Mouse (Mus musculus): ENCODE data around the gene Gabarapl1. TPM values are rescaled to one million over a fixed set of nuclear protein-coding genes. Genes with fewer than 3 reads are reported as not detected.

The Gabarapl1 gene
- polyA plus RNA-seq, 1 experiment from 2014 or later = 47.1 TPM

GRCm38 (mm10) chr6:129516388-129516787 lies 16.6 kb upstream of the Gabarapl1 start:
- DNase-seq (ENCODE audit: low spot score) = no peak
- H3K4me1 ChIP-seq = no peaks in the 10 kb centered on the region
- 92% methylated on average over 10 of the region's 10 CpGs for WGBS
- no peak overlapping the region for H3K27ac ChIP-seq (replicated peaks)
- H3K9me3 ChIP-seq (replicated peaks) = no peaks in the 10 kb centered on the region
- no peaks in the 10 kb centered on the region for H3K36me3 ChIP-seq
- H3K27me3 ChIP-seq (ENCODE audit: low read depth, poor library complexity, severe bottlenecking) = no peaks in the 10 kb centered on the region
- no peak overlapping the region for H3K4me3 ChIP-seq

- DNase-seq (ENCODE audit: low spot score) = no peak
- no peaks in the 10 kb centered on the region for H3K36me3 ChIP-seq
- no peak overlapping the region for H3K4me3 ChIP-seq
- H3K4me1 ChIP-seq = peaks cover 8% of the 10 kb centered on the region
- H3K9me3 ChIP-seq (replicated peaks) = no peaks in the 10 kb centered on the region
- 48% methylated on average over 2 of the region's 2 CpGs for WGBS
- H3K27ac ChIP-seq (replicated peaks) = no peak overlapping the region
- no peaks in the 10 kb centered on the region for H3K27me3 ChIP-seq (ENCODE audit: low read depth, poor library complexity, severe bottlenecking)
Observed at GRCm38 (mm10) chr6:129517752-129518408, 15.1 kb upstream of the Gabarapl1 start.

GRCm38 (mm10) chr6:129526069-129526468 lies 6.9 kb upstream of the Gabarapl1 start:
- Histone ChIP-seq H3K36me3 (no peaks in the 10 kb centered on the region), H3K4me1 (peaks cover 8% of the 10 kb centered on the region), H3K9me3 (replicated peaks) (no peaks in the 10 kb centered on the region), H3K27ac (replicated peaks) (no peak overlapping the region), H3K27me3 (ENCODE audit: low read depth, poor library complexity, severe bottlenecking) (no peaks in the 10 kb centered on the region), H3K4me3 (no peak overlapping the region)
- DNase-seq (ENCODE audit: low spot score) = no peak

DNA sequence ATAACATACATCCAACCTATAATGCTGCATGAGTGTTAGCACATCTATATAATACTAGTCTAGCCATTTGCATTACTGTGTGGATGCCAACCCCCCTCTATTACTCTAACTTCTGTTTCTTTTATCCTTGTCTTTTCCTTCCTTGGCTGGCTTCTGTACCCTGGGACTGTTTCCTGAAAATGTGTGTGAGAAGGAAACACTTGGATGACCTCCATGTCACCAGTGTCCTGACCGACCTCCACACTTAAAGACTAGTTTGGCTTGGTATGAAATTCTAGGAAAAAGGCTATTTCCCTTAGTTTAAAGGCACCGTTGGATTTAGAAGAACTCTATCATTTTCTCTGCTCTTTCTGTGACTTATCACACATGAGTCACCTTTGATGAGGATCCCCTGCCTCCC lies 5.5 kb upstream of the Gabarapl1 start:
- H3K9me3 ChIP-seq (replicated peaks) = no peaks in the 10 kb centered on the region
- no peaks in the 10 kb centered on the region for H3K27me3 ChIP-seq (ENCODE audit: low read depth, poor library complexity, severe bottlenecking)
- peaks cover 7% of the 10 kb centered on the region for H3K4me1 ChIP-seq
- H3K4me3 ChIP-seq = no peak overlapping the region
- H3K27ac ChIP-seq (replicated peaks) = no peak overlapping the region
- no peak for DNase-seq (ENCODE audit: low spot score)
- no peaks in the 10 kb centered on the region for H3K36me3 ChIP-seq
- 86% methylated on average over 2 of the region's 2 CpGs for WGBS

DNA sequence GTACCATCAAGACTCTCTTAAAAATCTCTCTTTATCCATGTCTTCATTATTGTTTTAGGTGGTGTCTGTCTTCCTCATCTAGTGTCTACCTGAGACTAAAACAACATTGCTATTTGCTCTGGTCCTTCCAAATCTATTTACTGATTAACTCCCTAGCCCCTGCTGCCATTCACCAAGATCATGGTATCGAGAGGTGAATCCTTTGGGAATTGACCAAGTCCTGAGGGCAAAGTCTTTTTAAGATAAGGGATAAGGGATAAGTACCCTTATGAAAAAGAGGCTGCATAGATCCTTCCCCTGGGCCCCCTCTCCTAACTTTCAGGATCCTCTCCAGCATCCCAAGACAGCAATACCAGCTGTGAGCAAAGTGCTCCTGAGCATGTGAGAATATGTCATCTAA lies 3.4 kb upstream of the Gabarapl1 start:
- Histone ChIP-seq H3K9me3 (replicated peaks) (no peaks in the 10 kb centered on the region), H3K27ac (replicated peaks) (no peak overlapping the region), H3K4me1 (peaks cover 15% of the 10 kb centered on the region), H3K27me3 (ENCODE audit: low read depth, poor library complexity, severe bottlenecking) (no peaks in the 10 kb centered on the region), H3K36me3 (no peaks in the 10 kb centered on the region), H3K4me3 (no peak overlapping the region)
- WGBS = 71% methylated on average over 1 of the region's 1 CpGs
- no peak for DNase-seq (ENCODE audit: low spot score)

DNA sequence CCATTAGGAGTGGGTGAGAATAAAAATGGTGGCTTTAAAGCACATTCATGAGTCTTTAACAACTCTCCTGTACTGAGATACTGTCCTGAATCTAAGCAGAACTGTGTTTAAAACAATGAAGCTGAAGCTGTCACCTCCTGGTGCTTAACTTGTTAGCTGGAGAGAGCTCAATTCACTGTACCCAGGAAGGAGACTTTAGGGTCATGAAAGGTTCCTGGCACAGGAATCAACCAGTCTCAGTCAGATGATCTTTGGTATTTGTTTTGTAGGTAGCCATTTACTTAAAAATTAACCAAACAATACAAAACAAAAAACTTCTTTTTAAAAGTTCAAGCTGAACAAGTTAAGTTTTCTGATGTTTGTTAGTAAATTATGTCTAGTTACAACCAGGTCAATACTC lies 2.7 kb upstream of the Gabarapl1 start:
- no peaks in the 10 kb centered on the region for H3K27me3 ChIP-seq (ENCODE audit: low read depth, poor library complexity, severe bottlenecking)
- no peaks in the 10 kb centered on the region for H3K9me3 ChIP-seq (replicated peaks)
- no peak overlapping the region for H3K4me3 ChIP-seq
- H3K36me3 ChIP-seq = no peaks in the 10 kb centered on the region
- H3K27ac ChIP-seq (replicated peaks) = no peak overlapping the region
- peaks cover 21% of the 10 kb centered on the region for H3K4me1 ChIP-seq
- DNase-seq (ENCODE audit: low spot score) = no peak

DNA sequence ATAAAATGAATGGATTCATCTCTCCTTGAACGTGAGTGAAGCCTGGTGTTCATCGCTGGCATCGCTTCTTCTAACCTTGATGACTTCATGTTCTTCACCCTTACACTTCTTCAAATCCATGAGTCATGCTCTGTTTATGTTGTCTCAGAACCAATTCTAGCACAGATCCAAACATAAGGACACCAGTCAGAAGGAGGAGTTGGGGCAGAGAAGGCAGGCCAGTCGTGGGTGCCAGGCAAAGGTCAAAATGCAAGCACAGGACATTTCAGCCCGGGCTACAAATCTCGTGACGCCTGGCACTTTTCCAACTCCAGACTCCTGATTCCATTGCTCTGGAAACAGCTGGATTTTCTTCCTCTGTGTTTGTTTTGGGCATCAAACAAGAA lies 411 bp upstream of the Gabarapl1 start:
- H3K27ac ChIP-seq (replicated peaks) = peak overlapping the region; percentile 89
- peaks cover 25% of the 10 kb centered on the region for H3K4me1 ChIP-seq
- H3K4me3 ChIP-seq = peak overlapping the region; percentile 73
- 38% methylated on average over 7 of the region's 7 CpGs for WGBS
- H3K36me3 ChIP-seq = 0 out of 2 replicates have a peak, but pooled peaks cover 1% of the 10 kb centered on the region
- DNase-seq (ENCODE audit: low spot score) = peak; percentile 30
- no peaks in the 10 kb centered on the region for H3K9me3 ChIP-seq (replicated peaks)
- H3K27me3 ChIP-seq (ENCODE audit: low read depth, poor library complexity, severe bottlenecking) = no peaks in the 10 kb centered on the region

DNA sequence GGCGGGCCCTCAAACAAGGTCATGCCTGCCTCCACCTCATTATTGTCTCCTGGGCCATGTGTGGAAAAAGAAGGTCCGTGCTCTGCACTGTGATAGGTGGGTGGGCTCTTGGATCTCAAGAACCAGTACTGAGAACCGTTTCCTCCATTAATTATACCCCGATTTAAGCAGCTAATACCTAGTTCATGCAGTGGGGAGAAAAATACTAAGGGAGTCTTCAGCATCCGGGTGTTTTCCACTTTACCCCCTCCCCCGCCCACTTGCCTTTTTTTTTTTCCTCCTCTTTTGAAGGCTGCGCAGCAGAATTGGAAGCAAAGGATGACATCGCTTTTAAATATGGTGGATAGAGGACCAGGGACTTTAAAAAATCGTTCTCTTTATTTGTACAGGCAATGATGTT lies 1.1 kb downstream of the Gabarapl1 start:
- DNase-seq (ENCODE audit: low spot score) = no peak
- WGBS = 21% methylated on average over 9 of the region's 9 CpGs
- Histone ChIP-seq H3K27ac (replicated peaks) (peak overlapping the region; percentile 89), H3K9me3 (replicated peaks) (no peaks in the 10 kb centered on the region), H3K4me3 (peak overlapping the region; percentile 73), H3K27me3 (ENCODE audit: low read depth, poor library complexity, severe bottlenecking) (no peaks in the 10 kb centered on the region), H3K36me3 (peaks cover 16% of the 10 kb centered on the region), H3K4me1 (peaks cover 25% of the 10 kb centered on the region)

GRCm38 (mm10) chr6:129534627-129535190 lies 1.7 kb downstream of the Gabarapl1 start:
- peaks cover 23% of the 10 kb centered on the region for H3K36me3 ChIP-seq
- peak overlapping the region; percentile 73 for H3K4me3 ChIP-seq
- no peak for DNase-seq (ENCODE audit: low spot score)
- peaks cover 25% of the 10 kb centered on the region for H3K4me1 ChIP-seq
- 74% methylated on average over 4 of the region's 4 CpGs for WGBS
- H3K27me3 ChIP-seq (ENCODE audit: low read depth, poor library complexity, severe bottlenecking) = no peaks in the 10 kb centered on the region
- H3K9me3 ChIP-seq (replicated peaks) = no peaks in the 10 kb centered on the region
- H3K27ac ChIP-seq (replicated peaks) = no peak overlapping the region; the same call in 1 of the 2 replicates

DNA sequence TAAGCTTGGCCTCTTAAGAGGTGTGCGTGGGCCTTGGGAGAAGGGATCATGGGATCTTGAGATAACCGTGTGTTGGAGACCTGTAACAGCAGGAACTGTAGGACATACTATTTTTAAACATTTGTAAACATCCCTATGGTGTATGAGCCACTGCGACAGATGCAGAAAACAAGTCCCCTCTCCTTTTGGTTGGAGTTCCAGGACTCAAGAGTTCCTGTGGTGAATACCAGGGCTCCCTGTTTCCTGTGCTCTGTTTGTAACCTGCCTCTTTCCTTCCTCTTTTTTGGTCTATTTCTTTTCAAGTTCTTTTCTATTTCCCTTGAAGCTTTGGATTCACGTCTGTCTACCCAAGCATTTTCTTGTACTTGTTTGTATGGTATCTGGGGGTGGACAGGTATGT lies 2.8 kb downstream of the Gabarapl1 start:
- H3K9me3 ChIP-seq (replicated peaks) = no peaks in the 10 kb centered on the region
- H3K27ac ChIP-seq (replicated peaks) = no peak overlapping the region
- H3K4me3 ChIP-seq = no peak overlapping the region
- peaks cover 25% of the 10 kb centered on the region for H3K4me1 ChIP-seq
- H3K27me3 ChIP-seq (ENCODE audit: low read depth, poor library complexity, severe bottlenecking) = no peaks in the 10 kb centered on the region
- peaks cover 33% of the 10 kb centered on the region for H3K36me3 ChIP-seq
- DNase-seq (ENCODE audit: low spot score) = no peak
- WGBS = 84% methylated on average over 4 of the region's 4 CpGs

- Histone ChIP-seq H3K4me1 (peaks cover 24% of the 10 kb centered on the region), H3K4me3 (no peak overlapping the region), H3K36me3 (peaks cover 47% of the 10 kb centered on the region), H3K9me3 (replicated peaks) (no peaks in the 10 kb centered on the region), H3K27me3 (ENCODE audit: low read depth, poor library complexity, severe bottlenecking) (no peaks in the 10 kb centered on the region), H3K27ac (replicated peaks) (no peak overlapping the region)
- no peak for DNase-seq (ENCODE audit: low spot score)
- WGBS = 85% methylated on average over 6 of the region's 6 CpGs
Observed at GRCm38 (mm10) chr6:129538555-129538954, 5.6 kb downstream of the Gabarapl1 start.

GRCm38 (mm10) chr6:129541931-129542330 lies 9.0 kb downstream of the Gabarapl1 start:
- Histone ChIP-seq H3K4me1 (peaks cover 4% of the 10 kb centered on the region), H3K36me3 (peaks cover 47% of the 10 kb centered on the region), H3K4me3 (no peak overlapping the region), H3K27ac (replicated peaks) (no peak overlapping the region), H3K27me3 (ENCODE audit: low read depth, poor library complexity, severe bottlenecking) (no peaks in the 10 kb centered on the region), H3K9me3 (replicated peaks) (no peaks in the 10 kb centered on the region)
- WGBS = 80% methylated on average over 9 of the region's 9 CpGs
- DNase-seq (ENCODE audit: low spot score) = no peak

DNA sequence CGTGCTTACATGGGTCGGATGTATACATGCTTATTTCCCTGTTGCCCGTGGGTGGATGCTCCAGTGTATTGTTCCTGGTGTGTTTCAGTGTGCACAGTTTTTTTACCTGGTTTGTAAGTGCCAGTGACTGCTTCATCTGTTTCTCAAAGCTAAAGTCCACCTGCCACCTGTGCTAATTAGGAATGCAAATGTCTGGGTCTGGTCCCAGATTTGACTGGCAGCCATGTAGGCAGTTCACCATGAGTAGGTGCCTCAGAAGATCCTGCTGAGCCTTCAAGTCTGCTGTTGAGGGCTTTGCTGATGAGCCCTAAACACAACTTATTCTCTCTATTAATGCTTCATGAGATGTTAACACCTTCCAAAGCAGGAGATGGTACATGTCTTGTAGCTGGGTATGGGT lies 9.6 kb downstream of the Gabarapl1 start:
- H3K27me3 ChIP-seq (ENCODE audit: low read depth, poor library complexity, severe bottlenecking) = no peaks in the 10 kb centered on the region
- no peaks in the 10 kb centered on the region for H3K9me3 ChIP-seq (replicated peaks)
- peaks cover 46% of the 10 kb centered on the region for H3K36me3 ChIP-seq
- no peak for DNase-seq (ENCODE audit: low spot score)
- H3K4me3 ChIP-seq = no peak overlapping the region
- H3K4me1 ChIP-seq = peaks cover 4% of the 10 kb centered on the region
- 92% methylated on average over 3 of the region's 3 CpGs for WGBS
- H3K27ac ChIP-seq (replicated peaks) = no peak overlapping the region

Measured in midbrain, embryonic 10.5 days (tissue).